13 mouse cellular contexts compared by ENCODE assay signal in genomic region chr10:83995026-83995600, GRCm38 (mm10).
A peak's percentile ranks its signal among the peaks of the same experiment; 100 is the strongest.
DNase-seq lines count a peak whose midpoint lies in the region; ATAC-seq and TF ChIP-seq lines count a peak whose summit lies in the region.
"Had no signal": no experiment of that assay in that cellular context is flagged by ENCODE, and none has a peak within 500 bp of the region (broad histone marks: within the 10 kb centered on the region; RNA-seq: fewer than 3 reads in every experiment).

No protein-coding gene starts in this region.

- intact Hi-C loops in heart, postnatal 25 days (cut with DNase I): loop anchor here (5.0 kb wide), 1 partner anchor 123 kb away; no protein-coding TSS in a partner anchor

- H3K9ac ChIP-seq in heart, embryonic 12.5 days: no peak overlapping the region
- no peak overlapping the region for H3K9ac ChIP-seq in stomach, postnatal 0 days (ENCODE audit: low read length)

- H3K4me2 ChIP-seq in heart, embryonic 12.5 days: no peak overlapping the region
- no peak overlapping the region for H3K4me2 ChIP-seq in stomach, postnatal 0 days (replicated peaks; ENCODE audit: low read depth)

- ATAC-seq in heart, embryonic 12.5 days (ENCODE audit: insufficient number of reproducible peaks, low FRiP score): no peak
- ATAC-seq in stomach, postnatal 0 days (ENCODE audit: low FRiP score, low TSS enrichment): no peak
- ATAC-seq in CD4-positive, CD25-positive, alpha-beta regulatory T cell, adult 4 months: no peak
- ATAC-seq: forebrain, embryonic 14.5 days; inflammation-experienced regulatory T-cells, adult 6 months; Patski had no signal

- H3K27me3 ChIP-seq in heart, embryonic 12.5 days (replicated peaks): no peaks in the 10 kb centered on the region
- no peaks in the 10 kb centered on the region for H3K27me3 ChIP-seq in stomach, postnatal 0 days (ENCODE audit: control insufficient read depth, insufficient read depth, low read length)
- H3K27me3 ChIP-seq: Patski had no signal

- WGBS in heart, embryonic 12.5 days: 44% methylated on average over 6 of the region's 6 CpGs
- 42% methylated on average over 6 of the region's 6 CpGs for WGBS in stomach, postnatal 0 days

- no peak overlapping the region for H3K4me3 ChIP-seq in heart, embryonic 12.5 days
- H3K4me3 ChIP-seq in stomach, postnatal 0 days (ENCODE audit: low read depth, low read length): no peak overlapping the region

- H3K9me3 ChIP-seq in heart, embryonic 12.5 days (replicated peaks): no peaks in the 10 kb centered on the region
- no peaks in the 10 kb centered on the region for H3K9me3 ChIP-seq in stomach, postnatal 0 days (ENCODE audit: control insufficient read depth, low read length)

- H3K4me1 ChIP-seq in heart, embryonic 12.5 days (replicated peaks): peaks cover 27% of the 10 kb centered on the region
- peaks cover 7% of the 10 kb centered on the region for H3K4me1 ChIP-seq in stomach, postnatal 0 days (replicated peaks; ENCODE audit: control insufficient read depth, insufficient read depth)

- no peaks in the 10 kb centered on the region for H3K36me3 ChIP-seq in heart, embryonic 12.5 days
- H3K36me3 ChIP-seq in stomach, postnatal 0 days (ENCODE audit: control insufficient read depth, insufficient read depth, low read length): no peaks in the 10 kb centered on the region

- no peak for TF ChIP-seq EP300 in stomach, postnatal 0 days (optimal IDR thresholded peaks at IDR 0.05)

- DNase-seq in heart, postnatal 25 days (ENCODE audit: low spot score): no peak
- DNase-seq in kidney, postnatal 14 days: peak; percentile 19
- no peak for DNase-seq in kidney, adult 8-10 months
- peak; percentile 50 for DNase-seq in forelimb bud, embryonic 11.5 days (ENCODE audit: low read depth, low spot score)
- no peak for DNase-seq in stomach, postnatal 0 days (ENCODE audit: low spot score)
- DNase-seq in cerebellum, adult 11 months: no peak
- DNase-seq: right cerebral cortex, postnatal 14 days; thymus, postnatal 4 days had no signal

- TF ChIP-seq CTCF in stomach, postnatal 0 days (IDR thresholded peaks at IDR 0.05; ENCODE audit: low read depth): no peak

- peak overlapping the region; percentile 49; the same call in 1 of the 2 replicates for H3K27ac ChIP-seq in heart, embryonic 12.5 days (ENCODE audit: poor library complexity, severe bottlenecking)
- peak overlapping the region; percentile 46 for H3K27ac ChIP-seq in stomach, postnatal 0 days (replicated peaks)

Comparison
In these comparisons a context has a peak if more than half of its experiments do, and no peak if none do; other contexts are left out.
1. DNase-seq: peak in kidney, postnatal 14 days (single experiment) and forelimb bud, embryonic 11.5 days (single experiment); none in heart, postnatal 25 days (single experiment), kidney, adult 8-10 months (0 of 2), stomach, postnatal 0 days (single experiment) and cerebellum, adult 11 months (single experiment).